Mouse (Mus musculus) urinary bladder, postnatal 10 days (tissue): Measurements from ENCODE around the gene Hoxb2.

Experiments used
- DNase-seq: peaks from one replicate; pipeline ENCODE4 v3.0.0; 2022; ENCODE audit warnings: low spot score

Hoxb2 gene

DNA sequence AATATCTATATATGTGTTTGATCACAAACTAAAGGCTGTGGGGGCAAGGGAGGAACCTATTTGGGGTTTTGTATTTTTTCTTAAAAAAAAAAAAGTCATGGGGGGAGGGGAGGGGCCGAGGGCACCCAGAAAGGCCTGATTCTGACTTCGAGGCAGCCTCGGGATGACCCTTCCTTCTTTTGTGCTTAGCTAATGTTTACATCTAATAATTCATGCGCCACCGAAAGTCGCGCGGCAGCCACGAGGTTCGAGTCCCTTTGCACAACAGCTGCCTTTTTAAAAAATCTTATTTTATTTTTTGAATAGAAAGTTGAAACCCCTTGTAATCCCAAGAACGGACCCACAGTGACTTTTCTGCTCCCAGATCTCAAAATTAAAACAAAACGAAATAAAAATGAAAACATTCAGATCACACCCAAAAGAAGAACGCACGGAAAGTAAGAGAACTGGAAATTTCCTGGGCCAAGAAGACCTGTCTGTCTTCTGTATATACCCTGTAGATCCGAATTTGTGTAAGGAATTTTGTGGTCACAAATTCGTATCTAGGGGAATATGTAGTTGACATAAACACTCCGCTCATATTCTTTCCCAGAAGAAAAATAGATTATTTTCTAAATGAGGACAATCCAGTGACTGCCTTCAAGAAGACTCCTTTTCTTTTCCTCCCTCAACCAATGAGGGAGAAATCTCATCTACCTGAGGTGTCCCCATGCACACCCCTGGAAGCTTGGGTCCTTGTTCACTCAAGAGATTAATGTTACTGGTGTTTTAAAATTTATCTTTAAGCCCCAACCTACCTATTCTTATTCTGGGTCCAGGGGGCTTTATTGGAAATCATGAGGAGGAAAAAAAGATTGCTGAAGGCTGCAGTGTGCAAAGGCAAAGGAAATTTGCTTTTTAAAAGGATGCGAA lies 33.4 kb upstream of the Hoxb2 start:
- DNase-seq = no peak

DNA sequence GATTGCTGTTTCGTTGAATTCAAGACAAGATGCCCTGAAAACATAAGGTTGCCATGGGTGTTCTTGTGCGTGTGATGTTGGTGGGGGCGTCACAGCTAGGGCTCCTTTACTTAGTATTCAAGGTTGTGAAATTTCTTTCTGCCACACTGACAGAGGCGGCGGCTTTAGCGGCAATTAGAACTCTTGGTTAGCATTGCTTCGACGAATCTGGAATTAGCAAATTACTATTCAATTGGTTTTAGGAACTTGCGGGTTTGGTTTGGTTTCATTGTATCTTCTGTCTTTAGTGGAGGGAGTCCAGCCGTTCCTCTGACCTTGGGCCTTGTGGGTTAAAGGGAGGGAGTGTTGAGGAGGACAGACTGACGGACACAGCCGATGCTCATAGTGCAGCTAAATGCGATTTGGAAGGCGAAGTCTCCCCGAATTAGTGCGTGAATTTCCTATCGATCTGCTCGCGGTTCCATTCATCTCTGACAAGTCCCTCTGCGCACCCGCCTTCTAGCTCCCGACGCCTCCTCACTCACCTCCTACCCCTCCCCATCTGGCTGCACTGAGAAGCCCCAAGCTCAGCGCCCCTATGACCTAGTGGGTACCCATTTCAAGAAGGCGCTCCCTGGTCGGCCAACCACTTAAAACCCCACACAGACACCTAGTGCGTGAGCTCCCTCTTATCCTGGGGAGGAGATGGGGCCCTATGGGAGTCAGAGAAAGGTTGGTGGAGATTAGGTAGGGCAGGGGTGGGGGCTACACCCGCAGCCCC lies 32.5 kb upstream of the Hoxb2 start, which contains the start of gene Hoxb4:
Gene Hoxb4 (plus strand): TSS at position 660 of the 760 bp plus-strand sequence.
- DNase-seq = no peak

DNA sequence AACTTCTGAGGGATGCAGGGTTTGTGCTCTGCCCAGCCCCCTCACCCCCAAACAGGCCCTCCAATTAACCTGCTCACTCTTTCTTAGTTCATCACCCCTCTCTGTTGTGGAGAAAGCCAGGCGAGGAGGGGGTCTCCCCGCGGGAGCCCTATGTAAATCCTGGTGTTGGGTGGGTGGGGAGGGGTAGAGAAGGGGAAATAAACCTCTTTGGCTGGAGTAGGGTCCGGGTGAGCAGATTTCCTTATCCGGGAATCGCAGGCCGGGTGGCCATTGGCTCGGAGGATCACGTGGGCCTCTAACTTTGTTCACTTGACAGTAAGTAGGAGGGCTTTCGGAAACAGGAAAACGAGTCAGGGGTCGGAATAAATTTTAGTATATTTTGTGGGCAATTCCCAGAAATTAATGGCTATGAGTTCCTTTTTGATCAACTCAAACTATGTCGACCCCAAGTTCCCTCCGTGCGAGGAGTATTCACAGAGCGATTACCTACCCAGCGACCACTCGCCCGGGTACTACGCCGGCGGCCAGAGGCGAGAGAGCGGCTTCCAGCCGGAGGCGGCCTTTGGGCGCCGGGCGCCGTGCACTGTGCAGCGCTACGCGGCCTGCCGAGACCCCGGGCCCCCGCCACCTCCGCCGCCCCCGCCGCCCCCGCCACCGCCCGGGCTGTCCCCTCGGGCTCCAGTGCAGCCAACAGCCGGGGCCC lies 31.8 kb upstream of the Hoxb2 start:
- DNase-seq = no peak

DNA sequence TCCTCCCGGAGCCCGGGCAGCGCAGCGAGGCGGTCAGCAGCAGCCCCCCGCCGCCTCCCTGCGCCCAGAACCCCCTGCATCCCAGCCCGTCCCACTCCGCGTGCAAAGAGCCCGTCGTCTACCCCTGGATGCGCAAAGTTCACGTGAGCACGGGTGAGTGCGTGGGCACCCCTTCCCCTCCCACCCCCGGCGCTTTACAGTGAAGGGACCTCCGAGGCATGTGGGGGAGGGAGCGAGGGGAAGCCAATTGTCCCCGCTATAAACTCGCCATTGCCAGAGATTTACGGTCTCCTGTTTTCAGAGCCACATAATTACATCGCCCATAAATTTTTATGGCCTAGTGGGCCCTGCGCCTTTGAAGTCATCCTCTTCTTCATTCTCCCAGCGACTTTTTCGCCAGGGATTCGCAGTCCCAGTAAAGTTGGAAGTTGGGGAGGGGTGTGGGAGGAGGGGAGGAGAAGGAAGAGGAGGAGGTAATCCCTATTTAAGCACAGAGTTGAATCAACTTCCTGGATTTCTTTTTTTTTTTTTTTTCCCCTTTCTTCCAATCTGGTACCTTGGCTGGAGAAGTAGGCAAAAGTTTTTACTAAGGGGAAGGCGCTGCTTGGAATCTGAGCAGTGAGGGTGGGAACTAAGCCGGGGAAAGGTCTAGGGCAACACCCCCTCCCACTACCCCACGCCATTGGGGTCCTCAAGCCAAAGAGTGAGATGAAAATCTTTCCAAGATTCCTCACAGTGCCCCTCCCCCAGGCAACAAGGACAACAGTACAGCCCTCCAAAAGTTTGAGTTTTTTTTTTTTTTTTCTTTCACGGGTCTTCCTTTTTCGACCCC lies 31.0 kb upstream of the Hoxb2 start:
- no peak for DNase-seq

DNA sequence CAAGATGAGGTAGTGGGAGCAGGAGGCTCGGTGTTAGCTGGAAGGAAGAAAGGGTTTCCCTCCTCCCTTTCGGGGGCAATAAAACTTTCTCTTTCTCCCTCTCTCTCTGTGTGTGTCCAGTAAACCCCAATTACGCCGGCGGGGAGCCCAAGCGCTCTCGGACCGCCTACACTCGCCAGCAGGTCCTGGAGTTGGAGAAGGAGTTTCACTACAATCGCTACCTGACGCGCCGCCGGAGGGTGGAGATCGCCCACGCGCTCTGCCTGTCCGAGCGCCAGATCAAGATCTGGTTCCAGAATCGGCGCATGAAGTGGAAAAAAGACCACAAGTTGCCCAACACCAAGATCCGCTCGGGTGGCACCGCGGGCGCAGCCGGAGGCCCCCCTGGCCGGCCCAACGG lies 30.4 kb upstream of the Hoxb2 start:
- no peak for DNase-seq

DNA sequence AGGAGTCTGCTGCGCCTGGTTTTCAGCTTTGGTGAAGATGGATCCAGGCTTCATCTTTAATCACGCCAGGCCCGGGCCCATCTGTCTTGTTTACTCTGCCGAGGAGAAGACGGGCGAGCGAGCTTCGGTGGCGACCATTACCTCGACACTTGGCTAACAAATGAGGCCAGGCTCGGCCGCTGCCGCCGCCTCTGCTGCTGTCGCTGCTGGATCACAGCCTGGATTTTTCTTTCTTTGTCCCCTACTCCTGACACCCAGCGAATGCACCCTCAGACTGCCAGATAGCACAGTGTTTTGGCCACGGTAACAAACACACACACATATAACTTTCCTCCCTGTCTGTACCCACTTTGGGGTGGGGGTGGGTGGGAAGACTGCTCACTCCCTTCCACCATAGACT lies 29.6 kb upstream of the Hoxb2 start:
- no peak for DNase-seq

DNA sequence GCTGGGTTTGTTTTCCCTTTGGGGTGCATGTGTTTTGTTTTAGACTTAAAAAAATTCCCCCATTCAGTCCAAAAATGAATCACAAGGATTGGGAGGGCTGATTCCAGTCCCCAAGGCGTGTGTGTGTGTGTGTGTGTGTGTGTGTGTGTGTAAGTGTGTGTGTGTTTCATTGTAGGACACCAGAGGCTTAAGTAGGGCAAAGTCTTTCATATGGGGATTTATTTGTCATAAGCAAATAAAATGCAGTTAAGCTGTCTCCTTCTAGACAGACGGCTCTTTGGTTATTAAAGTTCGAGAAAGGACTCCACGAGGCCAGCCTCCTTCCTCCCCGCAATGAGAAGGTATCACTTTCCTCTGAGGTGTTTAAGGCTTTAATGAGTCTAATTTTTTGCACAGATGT lies 28.5 kb upstream of the Hoxb2 start:
- no peak for DNase-seq

DNA sequence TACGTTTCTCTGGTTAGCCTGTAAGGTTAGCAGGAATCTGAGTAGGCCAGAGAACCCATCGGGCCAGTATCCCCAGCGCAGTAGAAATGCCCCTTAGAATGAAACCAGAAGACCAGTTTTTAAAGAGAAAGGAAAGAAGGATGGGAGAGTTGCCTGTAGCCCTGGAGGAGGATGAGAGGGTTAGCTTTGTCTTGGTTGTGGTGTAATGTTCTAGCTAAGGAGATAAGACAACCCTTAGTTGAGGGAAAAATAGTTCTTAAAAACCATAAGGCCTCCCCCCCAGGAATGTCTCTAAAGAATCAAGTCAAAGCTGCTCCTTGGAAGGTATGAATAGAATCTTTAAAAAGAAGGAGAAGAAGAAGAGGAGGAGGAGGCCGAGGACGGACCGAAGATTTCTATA lies 27.6 kb upstream of the Hoxb2 start:
- DNase-seq = no peak

DNA sequence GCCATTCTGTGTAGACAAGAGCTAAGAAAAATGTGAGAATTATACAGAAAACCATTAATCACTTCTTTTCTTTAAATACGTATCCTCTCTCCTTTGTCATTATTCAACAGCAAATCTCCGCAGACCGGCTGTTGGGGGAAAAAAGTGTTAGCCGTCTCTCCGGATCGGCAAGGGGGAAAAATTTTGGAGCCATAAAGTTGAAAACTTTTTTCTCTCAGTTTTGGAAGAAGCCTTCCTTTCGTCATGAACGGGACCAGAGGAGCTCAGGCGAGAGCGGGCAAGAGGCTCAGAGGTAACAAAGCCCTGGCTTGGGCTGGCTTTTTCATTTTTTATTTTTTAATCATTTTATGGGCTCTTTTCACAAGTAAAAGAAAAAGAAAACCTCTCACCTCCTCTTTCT lies 27.2 kb upstream of the Hoxb2 start, which contains the start of gene Hoxb3:
Gene Hoxb3 (plus strand): TSS at position 173 of the 400 bp plus-strand sequence.
- no peak for DNase-seq

DNA sequence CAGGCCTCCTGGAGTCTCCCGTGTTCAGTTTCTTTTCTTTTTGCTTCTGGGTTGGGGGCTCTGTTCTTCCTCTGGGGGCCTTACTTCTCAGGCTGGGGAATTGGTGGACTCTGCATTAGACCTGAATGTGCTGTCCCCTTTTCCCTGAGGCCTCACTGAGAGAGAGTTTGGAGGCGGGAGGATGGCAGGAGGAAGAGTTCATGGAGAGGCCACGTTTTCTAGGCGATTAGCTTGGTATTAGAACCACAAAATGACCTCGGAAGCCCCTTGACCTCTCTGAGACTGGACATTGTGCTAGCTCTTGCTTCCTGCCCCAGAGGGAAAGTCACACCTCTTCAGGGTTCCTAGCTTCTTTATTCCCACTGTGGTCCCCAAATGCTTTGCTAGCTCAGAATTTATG lies 26.2 kb upstream of the Hoxb2 start:
- DNase-seq = no peak

DNA sequence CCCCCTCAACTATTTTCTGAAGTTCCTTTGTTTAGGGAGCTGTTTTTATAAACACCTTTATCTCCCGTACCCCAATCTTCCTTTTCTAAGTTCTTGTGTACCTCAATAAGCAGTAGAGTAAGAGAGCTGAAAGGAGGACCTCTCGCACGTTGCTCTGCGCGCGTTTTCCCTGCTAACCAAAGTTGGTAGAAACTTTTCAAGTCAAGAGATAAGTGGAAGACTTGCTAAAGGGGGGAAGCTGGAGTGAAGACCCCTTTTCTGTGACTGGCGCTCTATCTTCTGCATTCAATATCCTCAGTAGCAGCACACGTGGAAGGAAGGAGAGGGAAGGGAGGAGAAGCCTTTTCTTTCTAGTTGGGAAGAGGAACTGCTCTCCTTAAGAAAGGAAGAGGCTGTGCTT lies 25.4 kb upstream of the Hoxb2 start:
- DNase-seq = no peak

DNA sequence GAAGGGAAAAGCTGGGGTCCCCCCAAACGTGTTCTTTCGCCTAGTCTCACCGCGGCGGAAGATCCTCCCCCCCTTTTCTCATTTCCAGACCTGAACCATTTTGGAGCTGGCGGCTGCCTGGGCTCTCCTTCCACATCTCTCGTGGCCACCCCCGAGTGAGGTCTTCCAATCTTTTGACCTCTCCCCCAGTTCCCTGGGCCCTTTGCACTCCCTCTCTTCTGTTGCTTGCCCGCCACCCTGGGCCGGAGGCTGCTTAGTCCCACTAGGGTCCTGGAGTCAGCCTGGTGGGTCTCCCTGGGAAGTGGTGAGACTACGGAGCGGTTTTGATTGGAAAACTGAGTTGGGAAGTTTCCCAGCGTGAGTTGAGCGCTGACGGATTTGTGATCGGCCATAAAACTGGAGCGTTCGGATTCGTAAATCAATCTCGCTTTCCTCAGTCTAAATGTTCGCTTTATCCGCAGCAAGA lies 24.5 kb upstream of the Hoxb2 start:
- DNase-seq = no peak

DNA sequence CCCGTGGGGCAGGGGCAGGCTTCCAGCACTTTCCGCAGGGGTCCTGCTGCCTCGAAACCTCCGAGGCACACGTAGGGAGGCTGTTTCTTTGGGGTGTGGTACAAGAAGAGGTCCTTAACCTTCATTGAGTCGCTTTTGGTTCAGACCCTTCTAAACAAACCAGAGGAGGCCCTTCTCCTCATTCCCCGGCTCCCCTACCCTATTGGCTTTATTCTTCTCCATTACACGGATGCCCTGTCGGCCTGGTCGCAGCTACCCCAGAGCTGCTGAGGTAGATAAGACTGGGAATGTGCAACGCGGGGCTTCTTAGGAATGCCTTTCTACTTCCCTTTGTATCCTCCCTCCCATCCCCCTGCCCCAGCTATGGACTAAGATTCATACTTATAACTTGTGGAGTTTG lies 23.6 kb upstream of the Hoxb2 start:
- DNase-seq = no peak

DNA sequence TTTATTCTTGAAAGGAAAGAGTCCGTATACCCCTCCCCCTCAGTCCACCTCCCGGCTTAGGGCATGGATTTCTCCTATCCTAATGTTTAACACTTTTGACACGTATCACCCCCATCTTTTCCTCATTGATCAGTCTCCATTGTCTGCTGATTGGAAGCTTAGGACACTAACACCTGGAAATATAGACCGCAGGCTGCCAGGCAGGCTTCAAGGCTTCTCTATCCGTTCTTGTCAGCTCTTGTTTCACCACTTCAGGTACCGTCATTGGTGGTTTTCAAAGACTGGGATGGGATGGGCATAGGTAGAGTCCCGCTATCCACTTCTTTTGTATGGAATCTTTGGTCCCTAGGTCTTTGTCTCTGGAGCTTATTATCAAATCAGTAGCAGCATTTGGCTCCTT lies 23.2 kb upstream of the Hoxb2 start:
- DNase-seq = no peak

DNA sequence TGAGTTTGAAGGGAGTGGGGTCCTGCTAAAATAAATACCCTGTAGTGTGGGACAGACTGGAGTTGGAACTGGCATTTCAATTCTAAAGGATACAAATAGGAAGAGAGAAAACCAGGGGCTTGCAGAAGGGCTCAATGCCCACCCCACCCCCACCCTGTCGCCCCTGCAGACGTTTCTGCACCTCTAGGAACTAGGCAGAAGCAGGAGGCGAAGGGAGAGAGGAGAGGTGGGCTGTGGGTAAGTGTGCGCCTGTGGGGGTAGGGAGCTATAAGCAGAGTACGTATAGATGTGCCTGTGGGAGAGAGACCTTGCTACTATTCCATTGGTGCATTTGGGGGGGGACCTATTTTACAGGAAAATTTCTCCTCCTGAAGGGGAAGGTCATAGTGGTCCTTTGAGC lies 22.6 kb upstream of the Hoxb2 start:
- no peak for DNase-seq

DNA sequence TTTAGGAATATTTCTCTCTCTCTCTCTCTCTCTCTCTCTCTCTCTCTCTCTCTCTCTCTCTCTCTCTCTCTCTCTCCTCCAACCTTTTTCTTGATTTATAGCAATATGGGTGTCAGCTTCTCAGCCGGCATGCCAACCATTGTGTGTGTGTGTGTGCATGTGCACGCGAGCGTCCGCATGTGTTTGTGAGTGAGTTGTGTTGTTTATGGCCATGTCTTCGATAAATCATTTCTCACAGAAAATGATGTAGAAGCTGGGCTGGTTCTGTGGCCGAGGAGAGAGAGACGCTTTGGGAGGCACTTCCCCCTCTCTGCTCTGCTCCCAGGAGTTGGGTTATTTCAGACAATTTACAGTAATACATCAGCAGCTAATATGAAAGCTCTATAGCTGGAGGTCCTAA lies 21.7 kb upstream of the Hoxb2 start:
- no peak for DNase-seq

DNA sequence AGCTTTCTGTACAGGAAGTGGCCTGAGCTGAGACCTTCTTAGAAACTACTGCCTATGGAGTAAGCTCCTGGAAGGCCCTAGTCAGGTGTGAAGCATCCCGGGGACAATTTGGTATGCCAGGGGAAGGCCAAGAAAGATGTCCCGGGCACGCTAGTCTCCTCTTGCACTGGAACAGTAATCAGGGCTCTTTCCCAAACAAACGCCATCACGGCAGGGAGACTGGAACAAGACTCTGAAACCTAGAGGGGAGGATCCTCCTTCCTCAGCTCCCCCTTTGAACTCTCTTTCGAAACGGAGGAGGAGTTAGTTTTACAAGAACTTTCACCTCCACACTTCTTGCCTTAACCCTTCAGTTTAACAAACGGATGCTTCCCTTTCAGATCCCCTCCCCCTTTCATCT lies 18.2 kb upstream of the Hoxb2 start:
- DNase-seq = no peak

DNA sequence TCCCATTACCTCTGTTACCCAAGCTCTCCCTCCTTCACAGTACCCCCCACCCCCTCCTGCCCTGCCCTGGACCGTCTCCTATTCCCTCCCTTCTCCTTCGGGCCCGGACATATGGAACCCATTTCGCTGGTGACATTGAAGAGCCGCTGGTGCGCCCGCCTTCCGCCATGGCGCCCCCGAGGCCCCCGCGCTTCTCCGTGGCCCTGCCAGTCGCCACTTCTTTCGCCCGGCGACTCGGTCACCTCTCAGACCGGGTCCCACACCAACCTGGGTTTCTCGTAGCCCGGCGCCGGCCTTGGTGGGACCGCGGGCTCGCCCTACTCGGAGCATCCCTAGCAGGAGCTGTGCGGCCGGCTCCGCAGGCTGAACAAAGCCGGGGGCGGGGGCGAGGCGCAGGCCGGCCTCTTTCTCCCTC lies 17.7 kb upstream of the Hoxb2 start:
- DNase-seq = no peak

DNA sequence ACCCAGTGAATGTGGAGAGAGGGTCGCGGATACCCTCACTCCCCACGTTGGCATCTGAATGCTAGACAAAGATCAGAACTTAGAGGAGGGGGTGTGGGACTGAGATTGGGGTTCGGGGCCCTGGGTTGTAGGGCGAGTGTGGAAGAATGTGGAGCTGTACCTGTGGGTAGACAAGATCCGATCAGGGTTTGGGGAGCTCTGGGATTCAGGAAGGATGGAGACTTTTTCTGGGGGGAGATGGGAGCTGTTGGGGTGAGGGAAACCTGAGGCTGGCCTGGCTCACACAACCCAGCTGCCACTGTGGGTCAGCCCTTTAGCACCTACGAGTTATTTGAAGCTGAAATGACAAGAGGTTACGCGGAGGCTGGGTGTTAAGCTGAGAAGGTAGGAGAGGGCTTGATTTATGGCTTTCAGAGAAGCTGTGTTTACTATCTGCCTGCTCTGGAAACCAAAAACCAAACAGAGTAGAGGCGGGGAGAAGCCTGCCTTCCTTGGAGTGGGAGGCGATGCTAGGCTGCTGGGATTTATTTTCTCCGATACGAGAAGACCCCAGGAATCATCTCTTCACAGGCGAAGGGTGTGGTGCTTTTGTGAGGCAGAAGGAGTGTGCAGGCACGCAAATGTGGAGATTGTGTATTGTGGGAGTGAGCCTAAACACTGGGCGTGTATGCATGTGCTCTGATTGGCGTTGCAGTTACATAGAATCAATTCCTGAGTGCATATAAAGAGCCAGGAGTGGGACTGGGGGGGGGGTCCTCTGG lies 16.9 kb upstream of the Hoxb2 start:
- no peak for DNase-seq

DNA sequence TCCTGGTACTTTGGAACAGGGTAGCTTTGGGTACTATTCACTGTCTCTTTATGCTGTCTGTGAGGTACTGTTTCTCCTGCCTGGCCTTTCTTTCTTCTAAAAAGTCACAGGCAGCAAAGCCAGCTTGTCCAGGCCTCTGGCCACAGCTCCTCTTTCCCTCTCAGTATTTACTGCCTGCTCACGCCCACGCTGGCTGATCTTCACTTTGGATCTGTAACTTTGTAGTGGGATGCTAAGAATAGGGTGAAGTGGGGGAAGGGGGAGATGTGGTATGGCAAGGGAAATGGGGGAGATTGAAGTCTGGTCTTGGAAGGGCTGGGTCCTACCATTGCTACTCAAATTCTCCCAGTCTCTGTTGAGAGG lies 16.3 kb upstream of the Hoxb2 start:
- DNase-seq = no peak

DNA sequence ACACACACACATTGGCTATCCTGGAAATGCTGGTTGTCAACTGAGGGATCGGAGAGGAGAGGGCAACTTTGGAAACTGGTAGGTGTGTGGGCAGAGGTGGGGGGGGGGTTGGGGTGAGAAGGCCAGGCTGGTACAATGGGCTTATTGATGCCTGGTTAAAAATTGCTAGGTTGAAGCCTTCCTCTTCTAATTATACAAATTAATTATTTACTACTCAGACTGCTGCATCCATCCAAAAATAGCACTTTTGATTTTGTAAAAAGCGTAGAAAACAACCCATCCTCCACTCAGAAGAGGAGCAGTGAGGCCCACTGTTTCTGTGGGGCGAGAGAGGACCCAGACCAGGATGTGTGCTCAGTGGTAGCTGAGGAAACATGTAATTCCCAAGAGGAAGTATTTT lies 15.3 kb upstream of the Hoxb2 start:
- no peak for DNase-seq
